Mouse (Mus musculus) CD4-positive, CD25-positive, alpha-beta regulatory T cell (primary cell): ENCODE measurements around the gene Ndufaf4. TPM values are rescaled to one million over a fixed set of nuclear protein-coding genes. Genes with fewer than 3 reads are reported as not detected.

Experiments used
- polyA plus RNA-seq: library from polyadenylated mRNA; unstranded; fragments of 100-300 nt; shearing (Covaris generic); gene quantifications from one replicate; pipeline ENCODE4 v1.2.1, GENCODE M21; 2017

The Ndufaf4 gene
- polyA plus RNA-seq = 32.0 TPM

GRCm38 (mm10) chr4:24897851-24898515, at the start of gene Ndufaf4:
TSS of gene Ndufaf4 (plus strand) at chr4:24898083.

GRCm38 (mm10) chr4:24850401-24851325, 47.2 kb upstream of the Ndufaf4 start, which contains the start of gene Klhl32:
TSS of gene Klhl32 (minus strand) at chr4:24851124.

Other genes starting within 250 kb of the Ndufaf4 start
- gene Klhl32, start 47.0 kb upstream of the Ndufaf4 start, polyA plus RNA-seq = 0.08 TPM
- not detected for gene Gpr63, start 68.3 kb downstream of the Ndufaf4 start, polyA plus RNA-seq